Mouse (Mus musculus): ENCODE results near the gene Nfib. TPM values are rescaled to one million over a fixed set of nuclear protein-coding genes. Genes with fewer than 3 reads are reported as not detected.
A peak's percentile ranks its signal among the peaks of the same experiment; 100 is the strongest.

Nfib gene
- total RNA-seq (2022) = 10 to 100 TPM; 69.0 to 96.9 (median 80.8) TPM

DNA sequence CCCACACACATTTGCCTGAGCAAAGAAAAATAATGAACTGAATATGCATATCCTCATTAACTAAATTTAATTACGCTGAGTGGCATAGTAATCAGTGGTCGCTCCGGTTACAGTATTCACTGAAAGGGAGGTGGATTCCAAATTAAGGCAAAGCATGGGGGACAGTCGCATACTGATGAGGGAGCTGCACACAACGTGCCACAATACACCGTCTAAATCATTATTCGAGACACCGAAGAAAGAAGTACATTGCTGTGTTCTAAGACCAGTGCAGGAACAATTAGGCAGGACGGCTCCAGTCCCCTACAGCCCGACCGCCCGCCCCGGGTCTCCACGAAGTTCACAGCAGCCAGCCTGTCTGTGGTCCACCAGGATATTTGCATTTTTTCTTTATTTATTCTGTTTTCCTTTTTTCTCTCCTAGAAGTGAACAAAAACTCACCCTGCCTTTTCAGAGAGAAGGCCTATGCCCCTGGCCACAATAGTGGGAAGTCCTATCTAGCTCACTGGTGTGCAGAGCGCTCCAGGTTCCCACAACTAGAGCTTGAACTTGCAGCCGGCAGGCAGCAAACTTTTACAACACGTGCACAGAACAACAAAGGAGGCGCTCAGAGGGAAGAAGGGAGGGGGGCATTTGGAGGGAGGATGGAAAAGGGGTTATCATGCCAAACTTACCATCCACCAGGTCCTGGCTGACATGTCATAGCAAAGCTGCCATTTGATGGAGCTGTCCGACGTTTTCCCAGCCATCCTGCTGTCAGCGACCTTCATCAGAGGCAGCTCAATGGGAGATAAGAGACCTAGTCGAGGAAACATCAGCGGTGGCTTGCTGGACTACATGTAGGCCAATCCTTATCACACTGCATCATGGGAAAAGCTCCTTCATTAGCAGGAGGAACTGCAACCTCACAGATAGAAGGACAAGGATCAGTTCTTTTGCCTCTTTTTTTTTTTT is at the start of gene Nfib:
TSS of gene Nfib (minus strand) at position 910 of the 954 bp plus-strand sequence.
- no peak for DNase-seq (ENCODE audit: low spot score in 2 of 2)

DNA sequence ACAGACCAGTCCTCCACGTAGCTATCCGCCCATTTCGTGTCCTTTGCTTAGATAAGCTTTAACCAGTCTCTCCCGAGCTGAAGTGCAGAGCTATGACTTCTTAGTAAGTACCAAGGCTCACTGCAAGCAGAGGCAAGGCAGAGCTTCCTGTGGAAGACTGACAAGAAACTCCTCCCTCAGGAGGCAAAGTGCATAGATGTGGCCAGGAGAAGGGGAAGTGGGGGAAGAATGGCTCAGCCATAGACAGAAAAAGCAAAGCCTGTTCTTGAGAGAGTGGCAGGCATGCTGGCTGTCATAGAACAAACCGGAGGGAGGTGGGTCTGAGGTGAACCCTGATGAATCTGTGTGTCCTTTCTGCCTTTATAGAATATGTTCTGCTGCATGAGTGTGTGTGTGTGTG is 30.2 kb upstream of the Nfib start:
- no peak for DNase-seq (ENCODE audit: low spot score in 2 of 2)

DNA sequence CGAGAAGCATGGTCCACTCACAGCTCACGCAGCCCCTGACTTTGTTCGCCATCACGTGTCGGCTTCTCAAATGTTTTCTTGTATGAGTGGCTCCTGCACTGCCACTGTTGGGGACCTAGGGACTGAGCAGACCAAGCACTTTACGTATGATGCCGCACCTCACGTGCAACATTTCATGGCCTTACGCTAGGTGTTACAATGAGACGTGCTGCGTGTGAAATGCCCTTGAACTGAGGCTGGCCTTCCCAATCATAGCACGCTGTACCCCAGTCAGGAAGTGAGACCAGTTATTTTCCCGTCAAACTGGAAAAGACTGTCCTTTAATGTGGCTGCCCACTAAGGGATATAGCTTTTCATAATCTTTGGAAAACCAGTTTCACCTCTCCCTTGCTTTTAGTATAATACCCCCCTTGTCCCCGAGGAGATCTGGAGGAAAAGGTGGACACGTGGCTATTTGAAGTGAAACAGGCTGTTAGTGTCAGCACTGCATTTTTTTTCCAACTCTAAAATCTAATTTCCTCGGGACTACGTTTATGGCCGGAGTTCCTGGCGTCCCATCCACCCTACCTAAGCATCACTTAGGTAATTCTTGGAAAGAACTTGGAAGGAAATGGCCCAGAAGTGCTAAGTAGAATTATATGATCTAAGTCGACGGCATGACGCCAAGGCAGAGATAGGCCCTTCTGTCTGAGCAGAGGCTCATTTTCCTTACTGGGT is 29.4 kb upstream of the Nfib start:
- DNase-seq (ENCODE audit: low spot score in 2 of 2) = no peak

DNA sequence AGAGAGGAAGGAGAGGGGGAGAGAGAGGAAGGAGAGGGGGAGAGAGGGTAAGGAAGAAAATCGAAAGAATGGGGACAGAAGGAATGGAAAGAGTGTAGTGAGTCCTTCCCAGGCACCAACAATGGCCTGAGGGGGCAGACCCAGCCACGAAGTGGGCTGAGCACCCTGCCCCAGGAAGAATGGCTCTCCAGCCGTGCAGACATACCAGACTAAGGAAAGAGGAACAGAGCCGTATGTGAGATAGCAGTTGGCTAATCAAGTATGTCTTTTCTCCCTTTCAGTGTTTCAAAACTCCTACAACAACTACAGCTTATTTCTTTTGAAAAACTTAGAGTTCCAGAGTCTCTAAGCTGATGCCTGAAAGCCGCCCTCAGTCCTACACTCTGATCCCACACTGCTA is 28.8 kb upstream of the Nfib start:
- DNase-seq (ENCODE audit: low spot score in 2 of 2) = no peak

DNA sequence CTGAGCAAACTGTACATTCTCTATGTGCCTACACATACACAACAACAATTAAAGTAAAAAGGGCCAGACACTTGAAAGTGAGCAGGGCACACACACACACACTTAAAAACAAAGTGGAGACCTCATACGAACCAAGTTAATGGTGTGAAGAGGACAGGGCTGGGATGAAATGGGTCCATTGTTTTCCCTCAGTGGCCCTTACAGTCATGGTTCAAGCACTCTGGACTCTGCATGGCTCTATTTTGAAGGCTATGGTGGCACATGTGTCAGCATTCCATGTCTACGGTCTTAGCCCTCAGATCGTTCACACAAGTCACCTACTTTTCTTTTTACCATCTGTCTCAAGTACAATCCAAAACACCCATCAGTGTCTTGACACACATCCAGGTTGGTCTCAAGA is 28.1 kb upstream of the Nfib start:
- no peak for DNase-seq (ENCODE audit: low spot score in 2 of 2)

DNA sequence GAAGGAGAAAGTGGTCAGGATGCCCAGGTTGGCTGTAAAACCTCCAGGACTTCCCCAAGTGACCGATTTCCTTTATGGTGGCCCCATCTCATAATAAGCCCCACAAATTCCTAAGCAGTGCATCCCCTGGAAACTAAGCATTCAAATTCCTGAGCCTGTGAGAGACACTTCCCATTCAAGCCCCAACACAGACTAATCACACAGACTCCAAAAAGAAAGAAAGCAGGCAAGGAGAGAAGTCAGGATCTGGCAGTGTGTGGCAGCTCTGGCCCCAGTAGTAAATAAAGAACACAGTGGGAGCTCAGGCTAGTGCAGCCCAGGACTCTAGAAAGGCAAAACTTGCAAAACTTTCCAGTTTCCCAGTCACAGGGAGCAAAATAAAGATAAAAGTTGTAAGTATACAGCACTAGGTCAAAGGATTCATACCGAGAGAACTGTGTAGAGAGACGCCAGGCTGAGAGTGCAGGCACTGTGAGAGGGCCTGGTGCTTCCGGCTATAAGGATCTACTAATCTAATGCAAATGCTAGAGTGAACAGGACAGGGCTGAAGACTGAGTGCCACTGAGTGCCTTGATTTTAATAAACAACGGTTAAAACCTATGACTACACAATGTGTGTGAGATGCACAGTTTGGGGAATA is 24.8 kb upstream of the Nfib start:
- no peak for DNase-seq (ENCODE audit: low spot score in 2 of 2)

DNA sequence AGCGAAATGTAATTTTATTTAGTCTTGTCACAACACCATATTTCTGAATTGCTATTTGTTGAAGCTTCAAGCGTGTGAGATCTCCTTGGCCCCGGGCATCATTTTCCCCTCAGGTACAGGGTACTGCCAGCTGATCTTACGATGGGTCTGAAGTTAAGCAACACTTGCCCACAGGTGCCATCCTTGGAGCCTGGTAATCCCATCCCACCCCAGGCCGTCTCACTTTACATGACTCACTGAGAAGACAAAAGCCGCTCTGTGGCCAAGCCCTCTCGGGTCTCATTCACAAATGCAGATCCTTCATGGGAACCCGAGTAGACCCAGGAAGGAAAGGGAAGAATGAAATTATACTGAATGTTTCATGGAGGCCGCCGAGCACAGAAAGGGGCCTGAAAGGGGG is 18.5 kb upstream of the Nfib start:
- DNase-seq (ENCODE audit: low spot score in 2 of 2) = no peak

DNA sequence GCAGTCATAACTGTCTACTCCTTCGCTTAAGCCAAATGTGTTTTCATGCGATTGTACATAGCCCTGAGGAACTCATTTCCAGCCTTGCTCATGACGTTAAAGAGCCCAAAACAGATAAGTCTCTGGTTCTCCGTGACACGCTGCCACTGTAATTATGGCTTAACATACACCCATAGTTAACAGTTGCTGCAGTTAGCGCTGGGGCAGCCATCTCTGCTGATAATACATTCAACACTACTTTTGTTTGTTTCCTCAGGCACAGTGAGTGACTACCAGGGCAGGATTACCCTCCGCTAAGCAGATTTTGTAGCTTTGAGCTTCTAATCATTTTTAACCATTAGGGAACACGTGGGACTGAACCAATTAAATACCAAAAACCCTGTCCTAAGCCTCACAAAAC is 17.5 kb upstream of the Nfib start:
- DNase-seq (ENCODE audit: low spot score in 2 of 2) = no peak

DNA sequence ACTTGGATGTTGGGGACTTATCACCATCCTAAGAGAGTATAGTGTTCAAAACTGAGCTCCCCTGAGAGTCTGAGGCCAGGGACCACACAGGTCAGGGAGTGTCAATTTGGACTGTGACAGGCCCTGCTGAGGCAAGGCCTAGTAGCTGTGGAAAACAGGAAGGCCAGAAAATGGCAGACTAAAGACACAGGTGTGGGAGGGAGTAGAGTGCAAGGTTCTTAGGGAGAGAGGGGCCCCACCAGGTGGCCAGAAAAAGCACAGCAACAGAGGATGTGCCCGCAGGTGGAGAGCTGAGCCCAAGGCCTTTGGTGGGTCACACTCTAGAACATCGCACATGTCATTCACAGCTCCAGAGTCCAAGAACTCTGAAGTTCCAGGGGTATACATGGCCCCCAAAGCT is 10.3 kb upstream of the Nfib start:
- no peak for DNase-seq (ENCODE audit: low spot score in 2 of 2)

DNA sequence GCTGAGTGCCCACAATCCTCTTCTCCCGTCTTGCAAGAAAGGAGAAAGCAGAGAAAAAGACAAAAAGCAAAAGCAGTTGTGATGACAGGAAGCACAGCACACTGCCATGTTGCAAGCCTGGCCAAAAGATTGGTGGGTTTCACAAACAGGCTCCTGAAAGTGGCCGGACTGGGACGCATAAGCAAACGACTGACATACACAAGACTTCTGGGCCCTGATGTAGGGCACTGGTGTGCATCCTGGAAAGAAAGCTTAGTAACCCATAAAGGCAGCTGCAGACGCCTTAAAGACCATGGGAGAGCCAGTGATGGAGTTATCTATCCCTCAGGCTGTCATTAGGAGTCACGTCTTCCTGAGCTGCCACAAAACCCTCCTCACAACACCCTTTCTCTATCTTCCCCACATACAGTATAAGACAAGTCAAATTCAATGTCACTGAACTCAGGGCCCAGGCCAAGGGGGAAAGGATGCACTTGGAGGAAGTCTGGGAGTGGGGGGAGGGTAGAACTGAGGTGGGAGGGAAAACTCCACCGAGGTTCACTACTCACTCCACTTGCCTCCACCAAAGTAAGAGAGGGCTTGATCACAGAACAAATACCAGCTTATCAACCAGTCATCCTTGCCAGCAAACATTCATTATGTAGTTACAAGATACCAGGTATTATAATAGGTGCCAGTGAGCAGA is 6.2 kb upstream of the Nfib start:
- DNase-seq (ENCODE audit: low spot score in 2 of 2) = no peak

DNA sequence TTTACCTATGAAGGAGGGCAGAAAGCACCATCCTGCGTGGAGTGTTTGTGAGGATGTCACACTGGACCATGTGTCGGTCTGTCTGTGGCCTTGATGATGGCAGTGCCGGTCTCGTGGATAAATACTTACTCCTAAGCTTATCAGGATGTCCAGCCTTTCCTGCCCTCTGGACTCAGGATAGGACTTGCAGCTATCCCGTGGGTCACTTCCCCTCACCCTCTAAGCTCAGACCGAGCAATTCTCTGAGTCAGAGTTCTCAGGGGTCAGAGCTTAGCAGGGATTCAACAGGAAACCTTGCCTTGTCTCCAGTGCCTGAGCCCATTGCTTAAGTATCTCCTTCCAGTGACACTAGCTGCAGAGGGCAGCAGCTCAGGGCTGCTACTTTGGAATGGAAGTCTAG is 4.1 kb upstream of the Nfib start:
- no peak for DNase-seq (ENCODE audit: low spot score in 2 of 2)

DNA sequence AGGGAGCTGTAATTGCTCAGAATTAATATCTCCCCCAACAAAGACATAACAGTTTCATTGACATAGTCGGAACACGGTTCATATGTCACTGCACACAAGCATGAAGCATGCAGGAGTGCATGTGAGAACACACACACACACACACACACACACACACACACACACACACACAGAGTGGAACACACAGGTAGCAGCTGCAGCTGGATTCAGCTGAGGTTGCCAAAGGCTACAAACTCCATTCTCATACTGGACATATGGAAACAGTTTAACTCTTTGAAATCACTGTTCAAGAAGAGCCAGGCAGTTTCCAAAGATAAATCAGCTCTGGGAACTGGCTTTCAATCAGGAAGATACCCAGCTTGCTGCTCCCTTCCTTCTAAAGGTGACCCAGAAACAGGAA is 462 bp upstream of the Nfib start:
- DNase-seq (ENCODE audit: low spot score in 2 of 2) = no peak

DNA sequence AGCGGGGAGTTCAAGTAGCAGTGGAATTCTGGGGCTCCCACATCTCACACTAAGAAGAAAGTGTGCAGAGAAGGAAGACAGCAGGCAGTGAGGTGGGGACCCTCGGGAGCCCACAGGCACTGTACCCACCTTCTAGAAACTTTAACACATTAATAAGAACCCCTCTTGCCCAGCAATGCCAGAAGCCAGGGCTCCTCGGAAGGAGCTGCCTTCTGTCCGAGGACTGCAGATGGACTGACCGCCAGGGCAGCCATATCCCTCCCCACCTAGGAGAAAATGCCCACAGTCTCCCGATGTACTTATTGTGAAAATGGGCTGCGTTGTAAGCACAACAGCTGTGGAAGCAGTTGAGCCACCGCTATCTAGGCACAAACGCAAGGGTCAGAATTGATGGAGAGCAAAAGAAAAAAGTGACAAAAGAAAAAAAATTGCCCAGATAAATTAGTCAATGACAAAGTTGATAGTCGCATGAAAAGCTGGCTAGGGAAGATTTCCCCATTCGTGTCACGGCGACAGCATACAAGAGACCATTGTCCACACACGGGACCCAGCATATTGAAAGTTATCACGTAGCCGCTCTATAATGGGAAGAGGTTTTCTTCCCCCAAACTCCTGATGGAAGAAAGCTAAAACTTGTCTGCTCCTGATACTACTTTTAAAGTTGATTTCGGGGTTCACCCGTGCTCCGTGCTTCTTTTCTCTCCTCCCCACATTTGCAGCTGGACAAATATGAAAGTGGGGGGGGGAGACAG is 1.3 kb downstream of the Nfib start:
- no peak for DNase-seq (ENCODE audit: low spot score in 2 of 2)

DNA sequence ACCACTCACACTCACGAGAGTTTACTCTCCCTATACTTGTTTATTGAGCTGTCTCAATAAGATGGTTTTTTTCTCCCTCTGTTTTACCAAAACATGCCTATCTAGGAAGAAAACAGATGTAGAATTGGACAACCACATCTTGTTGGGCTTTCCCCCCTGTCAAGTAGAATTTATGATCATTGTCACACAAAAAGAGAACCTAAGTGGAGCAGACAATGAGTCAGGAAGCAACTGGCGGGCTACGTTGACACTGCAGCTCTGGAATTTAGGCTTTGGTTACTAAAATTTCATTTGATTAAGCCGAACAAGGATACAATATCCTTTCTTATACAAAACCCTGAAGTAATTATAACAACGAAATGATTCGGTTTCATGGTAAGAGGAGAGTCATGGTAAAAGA is 2.7 kb downstream of the Nfib start:
- no peak for DNase-seq (ENCODE audit: low spot score in 2 of 2)

DNA sequence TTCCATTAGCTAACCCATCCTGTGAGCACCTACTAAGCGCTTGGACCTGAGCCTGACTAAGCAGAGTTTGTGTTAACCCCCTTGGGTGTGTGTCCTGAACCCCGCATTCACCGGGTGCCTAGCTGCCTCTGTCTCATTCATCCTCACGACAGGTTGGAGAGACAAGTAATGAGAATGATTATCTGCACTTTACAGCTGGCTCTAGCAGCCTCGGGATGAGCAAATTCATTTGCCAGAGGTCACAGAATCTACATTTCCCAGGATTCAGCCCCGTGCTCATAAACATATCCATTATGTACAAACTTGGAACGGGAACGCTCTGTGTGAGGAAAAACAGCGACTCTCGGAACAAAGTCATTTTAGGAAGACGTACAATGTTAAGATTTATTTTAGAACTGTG is 6.0 kb downstream of the Nfib start:
- DNase-seq (ENCODE audit: low spot score in 2 of 2) = no peak

DNA sequence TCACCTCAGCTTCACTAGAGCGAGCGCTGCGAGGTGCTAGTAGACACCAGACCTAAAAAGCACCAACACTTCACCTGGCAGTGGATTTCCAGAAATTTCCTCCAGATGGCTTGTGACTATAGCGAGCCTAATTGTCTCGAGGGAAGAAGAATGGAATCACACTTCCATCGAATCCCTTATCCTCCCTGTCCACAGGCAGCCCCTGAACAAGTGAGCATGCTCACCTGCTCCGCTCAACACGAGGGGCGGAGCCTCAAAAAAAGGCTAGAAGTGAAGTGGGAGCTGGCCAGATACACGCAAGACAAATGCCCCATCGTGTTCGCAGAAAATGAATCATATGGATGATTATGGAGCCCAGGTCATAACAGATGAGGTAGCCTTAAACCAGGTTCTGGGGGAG is 6.9 kb downstream of the Nfib start:
- no peak for DNase-seq (ENCODE audit: low spot score in 2 of 2)

DNA sequence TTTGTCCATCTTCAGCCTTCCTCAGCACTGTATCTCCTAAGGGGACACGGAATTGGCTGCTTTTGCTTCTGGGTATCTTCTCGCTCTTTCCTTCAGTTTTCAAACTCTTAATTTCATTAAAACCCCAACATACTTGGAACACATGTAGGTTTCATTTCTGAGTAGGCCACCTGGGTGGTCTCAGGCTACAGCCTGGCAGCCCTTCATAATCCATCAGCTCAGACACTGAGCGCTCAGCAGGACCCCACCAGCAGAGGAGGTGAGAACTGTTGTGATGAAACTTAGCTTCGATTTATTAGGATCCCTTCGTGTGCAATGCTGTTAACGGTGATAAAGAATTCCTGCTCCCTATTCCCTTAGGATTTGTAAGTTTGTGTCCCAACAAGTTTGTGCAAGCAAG is 8.4 kb downstream of the Nfib start:
- DNase-seq (ENCODE audit: low spot score in 2 of 2) = no peak

DNA sequence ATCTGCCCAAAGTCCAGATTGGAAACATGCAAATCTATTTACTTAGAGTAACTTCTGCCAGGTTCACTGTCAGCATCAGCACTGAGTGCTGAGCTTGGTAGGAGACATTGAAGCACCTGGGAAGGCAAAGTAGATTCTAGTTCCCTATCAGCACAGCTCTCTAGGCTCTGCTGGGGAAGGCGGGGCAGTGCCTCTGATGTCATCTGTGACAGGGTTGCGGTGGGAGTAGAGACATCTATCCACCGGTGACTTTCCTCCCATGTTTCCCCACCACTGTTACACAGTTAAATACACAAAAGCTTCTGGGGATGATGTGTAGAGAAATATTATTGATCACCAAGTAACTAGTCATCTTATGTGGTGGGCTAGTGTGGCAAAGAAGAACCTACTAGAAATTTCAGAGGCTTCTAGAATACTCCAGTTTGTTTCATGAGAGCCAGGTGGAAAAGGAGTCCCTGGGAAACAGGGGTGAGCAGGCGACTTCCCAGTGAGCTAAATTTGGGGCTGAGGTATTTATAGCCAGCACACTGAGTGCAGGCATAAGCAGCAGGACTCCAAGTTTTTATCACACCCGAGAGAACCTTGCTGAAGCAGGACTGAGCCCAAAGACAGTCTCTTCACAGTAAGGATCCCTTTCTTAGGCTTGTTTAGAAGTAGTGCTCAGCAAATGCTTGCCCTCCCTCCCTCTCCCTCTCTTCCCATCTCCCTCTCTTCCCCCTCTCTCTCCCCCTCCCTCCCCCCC is 9.6 kb downstream of the Nfib start:
- DNase-seq (ENCODE audit: low spot score in 2 of 2) = peak; percentile 4 to 27

DNA sequence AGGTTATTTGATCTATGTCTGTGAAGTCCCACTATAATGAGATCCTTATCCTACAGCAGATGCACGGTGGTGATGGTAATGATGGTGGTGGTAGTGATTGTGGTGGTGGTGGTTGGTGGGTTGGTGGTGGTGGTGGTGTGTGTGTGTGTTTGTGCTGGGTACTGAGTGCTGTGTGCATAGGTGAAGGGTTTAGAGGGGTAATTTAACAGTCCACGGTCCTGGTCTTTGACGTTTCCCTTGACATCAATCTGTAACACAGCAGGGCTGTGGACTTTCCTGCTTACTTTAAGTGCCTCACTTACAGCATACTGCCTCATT is 13.6 kb downstream of the Nfib start:
- no peak for DNase-seq (ENCODE audit: low spot score in 2 of 2)

Measured in gastrocnemius, adult 8-10 months (tissue).